Mouse (Mus musculus) hindbrain, postnatal 0 days (tissue): Measurements from ENCODE around the gene Inpp4a. TPM values are rescaled to one million over a fixed set of nuclear protein-coding genes. Genes with fewer than 3 reads are reported as not detected.

Experiments
- ATAC-seq: fragments of 200-750 bp; cut with Nextera tagmentation; 2 replicates; pipeline ENCODE4 v1.8.0; 2017; ENCODE audit warnings: mild to moderate bottlenecking, moderate TSS enrichment, moderate library complexity
- DNase-seq: peaks from one replicate; pipeline ENCODE4 v3.0.0-alpha.2; 2015; ENCODE audit warnings: low spot score
- H3K27ac ChIP-seq: fragments of 300-500 bp; sonication (generic); 2 replicates; pipeline ENCODE4 v1.5.1; 2014; ENCODE audit warnings: mild to moderate bottlenecking
- H3K27me3 ChIP-seq: fragments of 300-500 bp; sonication (generic); 2 replicates; pipeline ENCODE4 v1.6.1; 2014; ENCODE audit warnings: low read length, mixed read lengths; ENCODE audit not compliant: insufficient read depth
- H3K36me3 ChIP-seq: fragments of 300-500 bp; sonication (generic); 2 replicates; pipeline ENCODE4 v1.6.1; 2014; ENCODE audit warnings: low read length, mixed read lengths; ENCODE audit not compliant: insufficient read depth
- H3K4me1 ChIP-seq: fragments of 300-500 bp; sonication (generic); 2 replicates; pipeline ENCODE4 v1.6.1; 2014; ENCODE audit warnings: antibody characterized with exemption, low read length, mixed read lengths; ENCODE audit not compliant: insufficient read depth
- H3K4me2 ChIP-seq: fragments of 300-500 bp; sonication (generic); 2 replicates; pipeline ENCODE4 v1.6.1; 2014; ENCODE audit warnings: low read depth, mild to moderate bottlenecking, low read length, moderate library complexity, mixed read lengths
- H3K4me3 ChIP-seq: fragments of 300-500 bp; sonication (generic); 2 replicates; pipeline ENCODE4 v1.5.1; 2014; ENCODE audit warnings: low read length
- H3K9ac ChIP-seq: fragments of 300-500 bp; sonication (generic); replicated peaks from 2 replicates; pipeline ENCODE4 v1.6.1; 2014; ENCODE audit warnings: mild to moderate bottlenecking, low read length, moderate library complexity, mixed read lengths
- H3K9me3 ChIP-seq: fragments of 300-500 bp; sonication (generic); 2 replicates; pipeline ENCODE4 v1.6.1; 2016; ENCODE audit warnings: low read length, mixed read lengths
- CTCF ChIP-seq: IDR thresholded peaks from 2 replicates; pipeline ENCODE4 v1.5.1; 2016; ENCODE audit warnings: antibody characterized with exemption, control low read depth, low read depth
- WGBS: fragments of 180-500 bp; shearing (Covaris S2); extraction: QIAGEN DNeasy Blood & Tissue Kit; methylation state at CpG from one replicate; pipeline ENCODE4 v1.1.7; 2014; 5-methylcytosine and 5-hydroxymethylcytosine counted together
- polyA plus RNA-seq: library from polyadenylated mRNA; unstranded; fragments of >200 nt; fragmentation: Nextera tagmentation; extraction: Ambion mirVana; gene quantifications from 2 replicates; pipeline ENCODE4 v1.2.1, GENCODE M21; 2015
- total RNA-seq: library from RNA; depleted of rRNA; stranded (reverse); fragments of >200 nt; gene quantifications from 2 replicates; pipeline ENCODE4 v1.2.3, GENCODE M21; 2014; rRNA removed

Gene Inpp4a
- total and polyA plus RNA-seq, 2 experiments from 2014 or later = 53.6 to 82.5 TPM

- no peak for TF ChIP-seq CTCF
- no peaks in the 10 kb centered on the region for H3K27me3 ChIP-seq
- peaks cover 12% of the 10 kb centered on the region; the same call in 1 of the 2 replicates for H3K4me1 ChIP-seq
- no peaks in the 10 kb centered on the region for H3K9me3 ChIP-seq
- peak overlapping the region; percentile 97 for H3K4me3 ChIP-seq
- H3K36me3 ChIP-seq = peaks cover 18% of the 10 kb centered on the region; the same call in 1 of the 2 replicates
- DNase-seq (no peak), ATAC-seq (peak; percentile 19; the same call in 1 of the 2 replicates)
- peak overlapping the region; percentile 93 for H3K4me2 ChIP-seq
- H3K9ac ChIP-seq = peak overlapping the region; percentile 79
- 2% methylated on average over 40 of the region's 40 CpGs for WGBS
- peak overlapping the region; percentile 85 for H3K27ac ChIP-seq
Measured at GRCm38 (mm10) chr1:37430297-37430840, 130.7 kb downstream of the Inpp4a start.

- H3K4me3 ChIP-seq = no peak overlapping the region
- no peaks in the 10 kb centered on the region for H3K9me3 ChIP-seq
- H3K27ac ChIP-seq = no peak overlapping the region
- H3K4me1 ChIP-seq = 0 out of 2 replicates have a peak, but pooled peaks cover under 1% of the 10 kb centered on the region
- DNase-seq (no peak), ATAC-seq (no peak)
- WGBS = 94% methylated on average over 3 of the region's 3 CpGs
- H3K9ac ChIP-seq = no peak overlapping the region
- no peak overlapping the region for H3K4me2 ChIP-seq
- no peak for TF ChIP-seq CTCF
- no peaks in the 10 kb centered on the region for H3K27me3 ChIP-seq
- H3K36me3 ChIP-seq = peaks cover 64% of the 10 kb centered on the region
Measured at GRCm38 (mm10) chr1:37436419-37436818, 136.8 kb downstream of the Inpp4a start.

GRCm38 (mm10) chr1:37442848-37443835 is 143.5 kb downstream of the Inpp4a start:
- H3K9me3 ChIP-seq = no peaks in the 10 kb centered on the region
- no peak overlapping the region for H3K27ac ChIP-seq
- no peaks in the 10 kb centered on the region for H3K27me3 ChIP-seq
- TF ChIP-seq CTCF = no peak
- no peak for ATAC-seq
- no peak for DNase-seq
- H3K9ac ChIP-seq = no peak overlapping the region
- H3K36me3 ChIP-seq = peaks cover 32% of the 10 kb centered on the region
- H3K4me3 ChIP-seq = no peak overlapping the region
- H3K4me1 ChIP-seq = no peaks in the 10 kb centered on the region
- WGBS = 91% methylated on average over 16 of the region's 16 CpGs
- H3K4me2 ChIP-seq = no peak overlapping the region

GRCm38 (mm10) chr1:37448361-37449095 is 148.9 kb downstream of the Inpp4a start:
- WGBS = 81% methylated on average over 10 of the region's 10 CpGs

DNA sequence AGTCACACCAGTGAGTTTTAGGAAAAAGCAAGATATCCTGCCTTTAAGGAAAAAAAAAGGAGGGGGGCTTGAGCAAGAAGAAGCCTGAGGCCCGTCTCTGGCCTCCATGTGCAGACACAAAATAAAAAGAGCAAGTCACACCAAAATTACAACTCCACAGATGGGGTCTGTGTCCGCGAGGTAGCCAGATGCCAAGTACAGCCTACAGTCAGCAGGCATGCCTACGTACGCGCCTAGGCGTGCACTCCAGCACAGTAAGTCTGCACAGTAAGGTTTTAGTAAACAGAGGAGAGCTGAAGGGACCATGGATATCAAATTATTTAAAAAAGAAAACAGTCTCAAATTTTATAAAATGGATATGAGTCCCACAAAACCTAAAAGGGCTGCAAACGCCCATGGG is 151.6 kb downstream of the Inpp4a start:
- H3K9me3 ChIP-seq = no peaks in the 10 kb centered on the region
- H3K27ac ChIP-seq = no peak overlapping the region
- H3K4me1 ChIP-seq = no peaks in the 10 kb centered on the region
- ATAC-seq = no peak
- no peak for DNase-seq
- no peak for TF ChIP-seq CTCF
- H3K4me2 ChIP-seq = no peak overlapping the region
- peaks cover 11% of the 10 kb centered on the region for H3K36me3 ChIP-seq
- H3K9ac ChIP-seq = no peak overlapping the region
- no peaks in the 10 kb centered on the region for H3K27me3 ChIP-seq
- no peak overlapping the region for H3K4me3 ChIP-seq
- 93% methylated on average over 8 of the region's 8 CpGs for WGBS

More at GRCm38 (mm10) chr1:37448361-37449095, 148.9 kb downstream of the Inpp4a start:
- Histone ChIP-seq H3K4me1 (no peaks in the 10 kb centered on the region), H3K9me3 (no peaks in the 10 kb centered on the region), H3K9ac (no peak overlapping the region), H3K36me3 (peaks cover 11% of the 10 kb centered on the region), H3K4me2 (no peak overlapping the region), H3K27me3 (no peaks in the 10 kb centered on the region), H3K4me3 (no peak overlapping the region), H3K27ac (no peak overlapping the region)
- ATAC-seq = no peak
- TF ChIP-seq CTCF = peak; percentile 64
- peak; percentile 72 for DNase-seq

GRCm38 (mm10) chr1:37457546-37457945 is 157.9 kb downstream of the Inpp4a start:
- Histone ChIP-seq H3K9me3 (no peaks in the 10 kb centered on the region), H3K9ac (no peak overlapping the region), H3K27ac (no peak overlapping the region), H3K4me1 (no peaks in the 10 kb centered on the region), H3K4me2 (no peak overlapping the region), H3K36me3 (peaks cover 3% of the 10 kb centered on the region; the same call in 1 of the 2 replicates), H3K4me3 (no peak overlapping the region), H3K27me3 (no peaks in the 10 kb centered on the region)
- ATAC-seq (no peak), DNase-seq (no peak)
- TF ChIP-seq CTCF = no peak
- whole genome bisulfite sequencing = 95% methylated on average over 7 of the region's 7 CpGs

Other genes starting within 250 kb of the Inpp4a start
- gene Cnga3, start 85.4 kb upstream of the Inpp4a start, total RNA-seq = 3.0 TPM in 1 of 2 replicates, not detected in the other
- 0.10 and 0.13 TPM in 2 replicates for gene Cnga3, start 85.4 kb upstream of the Inpp4a start, polyA plus RNA-seq
- gene Coa5, start 130.2 kb downstream of the Inpp4a start, total RNA-seq = 44.4 and 48.7 TPM in 2 replicates
- 40.9 and 43.7 TPM in 2 replicates for gene Coa5, start 130.2 kb downstream of the Inpp4a start, polyA plus RNA-seq
- 63.4 and 70.8 TPM in 2 replicates for gene Unc50, start 130.3 kb downstream of the Inpp4a start, total RNA-seq
- gene Unc50, start 130.3 kb downstream of the Inpp4a start, polyA plus RNA-seq = 135 and 138 TPM in 2 replicates
- 16.4 and 20.0 TPM in 2 replicates for gene Mgat4a, start 241.2 kb downstream of the Inpp4a start, total RNA-seq
- 7.8 and 10.5 TPM in 2 replicates for gene Mgat4a, start 241.2 kb downstream of the Inpp4a start, polyA plus RNA-seq